Mouse (Mus musculus) heart, postnatal 25 days (tissue): ENCODE data around the gene Sectm1a. TPM values are rescaled to one million over a fixed set of nuclear protein-coding genes. Genes with fewer than 3 reads are reported as not detected.
"Not testable (repeated sequence)": the region's sequence is repeated elsewhere in the genome, so short reads cannot be mapped to it uniquely, and the experiment has no call there.

Experiments used
- DNase-seq: peaks from one replicate; pipeline ENCODE4 v3.0.0; 2022; ENCODE audit warnings: low spot score
- intact Hi-C: fragments of 180-260 bp; cut with DNase I; formaldehyde crosslinking; loops from one replicate; pipeline ENCODE4 v1.15.1; 2025
- total RNA-seq, 2 experiments: library from RNA; stranded (reverse); gene quantifications; 2 replicates each; pipeline ENCODE4 v1.2.3; 2021

Sectm1a gene
- total RNA-seq, result not detected

DNA sequence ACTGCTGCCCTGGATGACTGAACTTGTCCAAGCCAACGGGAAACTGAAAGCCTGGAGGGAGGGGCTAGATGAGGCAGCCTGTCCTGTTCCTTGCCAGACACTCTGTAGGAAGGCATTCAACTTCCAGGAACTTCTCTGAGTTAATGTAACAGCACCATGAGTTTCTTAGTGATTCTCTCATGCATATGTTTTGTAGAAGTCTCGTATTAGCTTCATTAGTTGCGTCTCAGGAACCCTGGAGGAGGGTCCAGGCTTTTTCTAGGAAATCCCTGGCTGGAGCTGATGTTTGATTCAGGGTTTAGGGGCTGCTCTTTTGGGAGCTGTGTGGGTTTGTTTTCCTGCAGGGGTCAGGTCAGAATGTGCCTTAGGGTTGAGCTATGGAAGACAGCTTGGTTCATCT lies at the start of gene Sectm1a:
TSS of gene Sectm1a (minus strand) at position 101 of the 400 bp plus-strand sequence.
- DNase-seq, result no peak
- intact Hi-C loops, result no loop called here

DNA sequence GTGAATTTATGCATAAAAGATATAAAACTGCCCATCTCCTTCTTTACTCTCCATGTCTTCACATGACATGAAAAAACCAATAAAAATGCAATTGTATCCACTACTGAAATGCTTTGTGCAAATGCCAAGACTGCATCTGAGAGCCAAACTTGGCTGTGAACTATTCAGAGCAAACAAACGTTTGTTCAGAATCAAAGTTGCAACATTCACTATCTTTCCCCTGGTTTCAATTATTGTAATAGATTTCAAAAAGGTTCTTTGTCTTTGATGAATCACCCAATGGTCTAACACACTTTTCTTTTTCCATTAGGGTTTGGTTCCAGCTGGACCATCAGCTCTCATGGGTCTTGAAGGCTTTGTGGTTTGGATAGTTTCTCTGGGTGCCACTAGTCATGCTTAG lies 48.6 kb upstream of the Sectm1a start:
- no peak for DNase-seq
- intact Hi-C loops, result no loop called here

DNA sequence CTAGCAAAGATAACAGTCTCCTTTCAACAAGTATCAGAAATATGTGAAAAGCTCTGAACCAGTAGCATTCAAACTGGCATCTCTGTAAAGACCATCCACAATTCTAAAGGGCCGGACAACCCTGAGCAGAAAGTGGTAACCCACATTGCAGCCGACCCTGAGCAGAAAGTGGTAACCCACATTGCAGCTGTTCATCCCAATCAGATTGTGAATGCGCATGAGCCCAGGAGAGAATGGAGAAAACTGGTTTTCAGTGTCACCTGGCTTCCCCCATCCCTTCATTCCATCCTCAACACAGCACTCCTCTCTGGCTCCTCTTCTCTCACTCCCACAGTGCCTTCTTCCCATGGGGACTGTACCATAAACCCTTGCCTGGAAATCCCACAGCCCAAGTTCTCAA lies 46.4 kb upstream of the Sectm1a start:
- intact Hi-C loops, result no loop called here
- no peak for DNase-seq

DNA sequence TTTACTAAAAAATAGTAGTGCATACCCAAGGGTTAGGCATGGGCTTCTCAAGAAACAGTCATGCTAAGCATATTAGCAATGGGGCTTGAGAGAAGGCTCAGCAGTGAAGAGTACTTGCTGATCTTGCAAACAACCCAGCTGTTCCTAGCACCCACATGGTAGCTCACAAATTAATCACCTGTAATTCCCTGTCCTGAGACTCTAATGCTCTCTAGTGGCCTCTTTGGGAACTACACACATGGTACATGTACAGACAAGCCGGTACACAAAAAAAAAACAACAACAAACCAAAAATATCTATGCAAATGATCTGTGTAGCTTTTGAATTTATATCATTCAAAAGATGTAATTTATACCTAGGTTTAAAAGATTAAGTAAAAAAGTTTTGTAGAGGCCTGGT lies 45.4 kb upstream of the Sectm1a start:
- intact Hi-C loops, result no loop called here
- no peak for DNase-seq

DNA sequence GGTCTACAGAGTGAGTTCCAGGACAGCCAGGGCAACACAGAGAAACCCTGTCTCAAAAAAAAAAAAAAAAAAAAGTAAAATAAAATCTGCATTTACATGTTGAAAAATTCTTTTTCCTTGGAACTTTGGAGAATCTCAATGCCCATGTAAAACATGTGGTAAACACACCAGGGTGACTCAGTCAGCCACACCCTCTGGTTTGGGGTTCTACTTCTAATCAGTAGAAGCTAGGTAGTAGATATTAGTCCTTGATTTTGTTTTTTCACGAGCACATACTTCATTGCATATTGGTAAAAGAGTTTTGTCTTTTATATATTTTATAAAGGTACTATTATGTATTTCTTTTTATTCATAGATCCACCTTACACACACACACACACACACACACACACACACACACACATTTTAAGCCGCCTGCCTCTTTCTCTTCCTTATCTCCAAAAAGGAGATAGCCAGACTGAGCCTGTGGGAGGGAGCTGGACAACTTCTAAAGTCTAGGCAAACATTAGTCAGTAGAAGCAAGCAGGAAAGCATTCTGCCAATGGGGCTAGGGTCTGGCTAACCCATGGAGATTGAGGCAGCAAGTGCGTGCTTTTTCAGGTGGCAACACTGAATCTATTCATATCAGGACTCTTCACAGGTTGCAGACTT lies 44.6 kb upstream of the Sectm1a start:
- DNase-seq, result no peak
- intact Hi-C loops, result no loop called here

DNA sequence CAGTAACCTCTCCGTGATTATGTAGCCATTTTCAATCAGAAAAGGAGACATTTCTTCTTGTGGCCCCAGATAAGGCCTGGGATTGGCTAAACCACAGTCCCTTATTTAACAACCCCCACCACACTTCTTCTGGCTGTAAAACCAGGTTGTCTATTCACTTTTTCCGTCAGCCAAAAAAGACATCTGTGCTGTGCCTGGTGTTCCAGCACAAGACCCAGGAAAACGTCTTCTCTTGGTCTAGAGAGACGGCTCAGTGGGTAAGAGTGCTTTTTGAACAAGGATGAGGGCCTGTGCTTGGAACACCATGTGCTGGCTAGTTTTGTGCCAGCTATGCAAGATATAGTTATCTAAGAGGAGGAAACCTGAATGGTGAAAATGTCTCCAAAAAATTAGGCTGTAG lies 42.4 kb upstream of the Sectm1a start:
- intact Hi-C loops, result loop anchor here (5.0 kb wide), 1 partner anchor 61 kb away; the partner anchor contains the start of gene Sectm1b
- no peak for DNase-seq

DNA sequence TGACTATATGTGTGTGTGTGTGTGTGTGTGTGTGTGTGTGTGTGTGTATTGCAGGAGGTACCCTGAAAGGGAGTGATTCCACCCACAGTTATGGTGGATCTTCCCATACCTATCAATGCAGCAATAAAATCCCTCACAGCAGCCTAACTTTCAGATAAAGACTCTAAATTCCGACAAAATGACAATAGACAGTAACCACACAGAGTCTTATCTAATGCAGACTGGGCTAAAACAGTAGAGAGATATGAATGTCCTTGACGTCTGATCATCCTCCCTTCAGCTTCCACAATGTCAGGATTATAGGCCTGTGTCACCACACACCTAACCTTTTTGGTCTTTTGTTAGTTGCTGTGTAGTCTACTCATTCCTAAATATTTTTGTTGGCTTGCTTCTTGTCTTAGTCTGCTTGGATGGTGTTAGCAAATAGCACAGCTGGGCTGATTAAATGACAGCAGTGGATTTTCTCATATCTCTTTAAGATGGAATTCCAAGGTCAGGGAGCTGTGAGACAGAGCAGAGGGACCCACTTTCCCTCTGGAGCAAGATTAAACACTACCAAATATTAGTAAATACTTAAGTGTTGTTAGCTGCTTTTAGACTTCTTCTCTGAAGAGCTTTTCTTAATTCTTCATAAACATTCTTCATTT lies 41.1 kb upstream of the Sectm1a start:
- intact Hi-C loops, result loop anchor here (5.0 kb wide), 1 partner anchor 60 kb away; the partner anchor contains the start of gene Sectm1b
- no peak for DNase-seq

DNA sequence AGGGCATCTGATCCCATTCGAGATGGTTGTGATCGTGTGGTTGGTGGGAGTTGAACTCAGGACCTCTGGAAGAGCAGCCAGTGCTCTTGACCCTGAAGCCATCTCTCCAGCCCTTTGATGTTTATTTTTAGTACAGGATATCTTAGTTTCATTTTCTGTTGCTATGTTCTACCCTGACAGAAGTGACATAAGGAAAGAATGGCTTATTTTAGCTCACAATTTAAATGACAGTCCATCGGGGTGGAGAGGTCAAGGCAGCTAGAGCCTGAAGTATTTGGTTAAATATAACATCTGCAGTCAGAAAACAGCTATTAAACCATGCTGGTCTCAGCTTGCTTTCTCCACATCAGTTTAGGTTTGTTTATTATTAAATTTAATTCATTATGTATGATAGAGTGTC lies 40.1 kb upstream of the Sectm1a start:
- DNase-seq, result no peak
- intact Hi-C loops, result loop anchor here (5.0 kb wide), 1 partner anchor 59 kb away; the partner anchor contains the start of gene Sectm1b

DNA sequence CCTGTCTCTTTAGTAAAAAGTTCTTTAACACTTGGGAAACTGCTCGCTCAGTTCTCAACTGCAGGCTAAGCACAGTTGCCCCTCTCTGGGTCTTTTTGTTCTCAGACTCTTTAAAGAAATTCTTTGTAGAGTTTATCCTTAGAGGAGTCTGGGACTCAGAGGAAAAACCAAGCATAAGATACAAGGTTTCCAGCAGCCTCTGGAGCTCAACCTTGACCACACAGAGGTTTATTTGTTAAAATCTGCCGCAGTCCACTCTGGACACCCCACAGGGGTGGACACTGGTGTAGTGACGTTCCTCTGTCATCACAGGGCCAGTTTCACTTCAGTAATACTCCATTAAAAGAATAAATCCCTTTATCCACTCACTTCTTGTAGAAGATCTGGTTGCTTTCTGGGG lies 37.6 kb upstream of the Sectm1a start, which contains the start of gene Tex19.2:
TSS of gene Tex19.2 (minus strand) at position 101 of the 400 bp plus-strand sequence.
- intact Hi-C loops, result no loop called here
- DNase-seq, result no peak

DNA sequence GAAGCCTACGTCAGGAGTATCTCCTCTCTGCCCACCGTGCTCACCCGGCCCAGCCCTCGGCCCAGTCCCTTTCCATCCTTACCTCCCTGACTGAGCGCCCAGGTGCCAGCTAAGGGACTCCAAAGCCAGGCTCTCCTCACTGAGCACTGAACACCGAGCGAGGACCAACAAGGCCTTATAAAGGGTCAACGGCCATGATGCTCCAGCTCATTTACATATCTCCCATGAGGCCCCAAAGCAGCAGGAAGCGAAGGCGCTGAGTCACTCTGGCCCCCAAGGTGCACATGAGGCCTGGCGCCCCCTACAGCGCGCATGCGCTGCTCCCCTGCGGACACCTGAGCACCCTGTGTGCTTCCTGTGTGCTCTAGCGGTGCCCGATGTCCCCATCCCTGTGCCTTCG lies 37.1 kb upstream of the Sectm1a start:
- no peak for DNase-seq
- intact Hi-C loops, result no loop called here

DNA sequence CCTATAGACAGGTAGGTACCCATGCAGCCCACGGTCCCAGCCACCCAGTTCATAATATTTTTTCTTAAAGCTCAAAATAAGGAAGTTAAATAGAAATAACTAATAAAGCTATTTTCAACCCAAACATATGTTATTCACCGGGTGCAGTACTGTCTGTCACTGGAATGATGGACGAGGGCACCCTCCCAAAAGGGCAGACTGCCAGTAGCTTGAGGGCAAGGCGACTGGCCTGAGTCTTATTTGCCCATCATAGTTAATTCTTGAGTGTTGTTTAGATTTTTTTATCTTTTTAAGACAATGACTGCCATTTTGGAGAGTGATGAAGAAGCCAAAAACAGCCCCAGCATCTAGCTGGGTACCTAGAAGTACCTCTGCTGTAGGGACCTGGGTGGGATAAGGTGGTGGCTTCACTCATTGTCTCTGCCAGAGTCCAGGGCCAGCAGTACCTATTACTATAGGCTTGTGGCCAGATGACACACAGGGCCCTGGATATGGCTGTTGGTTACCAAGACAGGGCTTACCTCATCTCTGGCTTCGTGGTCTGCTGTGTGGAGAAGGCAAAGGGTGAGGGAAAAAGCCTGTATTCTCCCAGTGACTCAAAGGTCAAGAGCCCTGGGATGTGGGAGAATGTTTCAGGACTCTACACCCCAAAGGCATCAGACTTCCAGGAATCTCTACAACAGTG lies 31.2 kb upstream of the Sectm1a start:
- no peak for DNase-seq
- intact Hi-C loops, result no loop called here

DNA sequence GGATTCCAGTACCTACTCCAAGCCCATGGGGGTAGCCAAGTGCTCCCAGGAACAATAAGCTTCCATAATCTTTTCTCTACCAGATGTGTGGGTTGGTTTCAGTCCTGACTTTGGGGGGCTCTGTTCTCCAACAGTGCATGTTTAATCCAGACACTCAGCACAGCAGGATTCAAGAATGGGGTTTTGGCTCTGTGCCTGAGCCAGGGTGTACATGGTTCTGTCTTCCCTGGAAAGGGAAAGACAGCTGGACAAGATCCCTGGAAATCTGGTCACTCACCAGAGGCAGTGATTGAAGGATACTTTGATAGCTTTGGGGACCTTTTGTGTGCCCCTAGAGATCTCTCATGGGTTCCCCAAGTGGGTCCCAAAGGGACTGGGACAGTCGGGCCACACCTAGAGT lies 30.6 kb upstream of the Sectm1a start:
- intact Hi-C loops, result no loop called here
- DNase-seq, result no peak

DNA sequence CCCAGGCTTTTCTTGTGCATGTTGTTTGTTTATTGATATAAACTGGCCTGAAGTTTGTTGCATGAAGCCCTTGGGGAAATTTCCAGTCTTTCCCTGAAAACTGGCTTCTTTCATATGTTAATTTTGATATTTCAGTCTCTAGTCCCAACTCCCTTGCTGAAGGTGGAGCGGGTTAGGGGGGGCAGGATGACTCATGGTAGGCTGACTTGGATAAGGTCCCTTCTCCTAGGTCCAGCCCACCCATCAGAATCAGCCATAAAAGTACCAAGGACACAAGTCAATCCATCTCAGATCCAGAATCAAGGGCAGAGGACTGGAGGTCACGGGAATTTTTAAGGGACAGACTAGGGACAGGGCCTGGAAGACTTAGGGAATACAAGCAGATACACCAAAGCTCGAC lies 30.0 kb upstream of the Sectm1a start:
- intact Hi-C loops, result no loop called here

DNA sequence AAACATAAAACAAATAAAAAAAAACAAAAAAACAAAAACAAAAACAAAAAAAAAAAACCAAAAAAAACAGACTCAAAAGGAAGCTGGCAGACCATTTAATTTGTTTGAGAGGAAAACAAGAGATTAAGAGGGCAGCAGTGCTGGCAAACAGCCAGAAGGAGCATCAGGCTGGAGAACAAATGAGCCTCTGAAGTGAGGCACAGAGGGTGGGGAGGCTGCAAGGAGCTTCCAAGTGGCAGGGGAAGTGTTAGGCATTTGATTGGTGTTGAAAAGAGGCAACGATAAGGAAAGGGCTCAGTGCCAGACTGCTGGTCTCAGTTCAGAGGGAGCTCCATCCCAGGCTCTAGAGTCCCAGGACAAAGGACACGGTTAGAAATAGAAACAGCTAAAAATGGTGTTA lies 29.0 kb upstream of the Sectm1a start:
- DNase-seq, result peak; percentile 47
- intact Hi-C loops, result no loop called here

More for the DNA sequence above, 30.0 kb upstream of the Sectm1a start:
- no peak for DNase-seq

DNA sequence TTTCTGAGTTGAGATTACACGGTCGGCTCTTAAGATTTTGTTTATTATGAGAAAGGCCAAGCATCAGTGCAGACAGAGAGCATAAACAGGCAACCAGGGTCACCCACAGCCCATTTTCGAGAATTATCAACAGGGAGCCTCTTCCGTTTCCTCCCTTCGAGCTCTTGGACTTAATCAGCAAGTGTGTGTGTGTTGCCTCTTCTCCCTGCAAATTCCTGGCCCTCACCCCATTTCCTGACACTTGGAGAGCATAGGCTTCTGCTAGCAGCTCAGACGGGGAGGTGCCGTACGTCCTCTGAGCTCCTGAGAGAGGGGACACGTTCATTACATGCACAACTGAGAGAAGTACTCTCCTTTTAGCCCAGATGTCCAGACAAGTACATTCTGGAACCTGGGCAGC lies 27.0 kb upstream of the Sectm1a start:
- no peak for DNase-seq
- intact Hi-C loops, result no loop called here

DNA sequence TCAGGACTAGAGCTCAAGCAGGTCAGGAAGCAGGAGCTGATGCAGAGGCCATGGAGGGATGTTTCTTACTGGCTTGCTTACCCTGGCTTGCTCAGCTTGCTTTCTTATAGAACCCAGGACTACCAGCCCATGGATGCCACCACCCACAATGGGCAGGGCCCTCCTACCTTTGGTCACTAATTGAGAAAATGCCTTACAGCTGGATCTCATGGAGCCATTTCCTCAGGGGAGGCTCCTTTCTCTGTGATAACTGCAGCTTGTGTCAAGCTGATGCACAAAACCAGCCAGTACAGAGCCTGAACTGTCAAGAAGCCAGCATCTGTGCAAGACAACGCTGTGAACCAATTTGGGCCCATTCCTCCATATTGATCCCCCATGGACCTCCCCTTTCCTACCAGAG lies 26.2 kb upstream of the Sectm1a start:
- intact Hi-C loops, DNase-seq: not testable (repeated sequence)

DNA sequence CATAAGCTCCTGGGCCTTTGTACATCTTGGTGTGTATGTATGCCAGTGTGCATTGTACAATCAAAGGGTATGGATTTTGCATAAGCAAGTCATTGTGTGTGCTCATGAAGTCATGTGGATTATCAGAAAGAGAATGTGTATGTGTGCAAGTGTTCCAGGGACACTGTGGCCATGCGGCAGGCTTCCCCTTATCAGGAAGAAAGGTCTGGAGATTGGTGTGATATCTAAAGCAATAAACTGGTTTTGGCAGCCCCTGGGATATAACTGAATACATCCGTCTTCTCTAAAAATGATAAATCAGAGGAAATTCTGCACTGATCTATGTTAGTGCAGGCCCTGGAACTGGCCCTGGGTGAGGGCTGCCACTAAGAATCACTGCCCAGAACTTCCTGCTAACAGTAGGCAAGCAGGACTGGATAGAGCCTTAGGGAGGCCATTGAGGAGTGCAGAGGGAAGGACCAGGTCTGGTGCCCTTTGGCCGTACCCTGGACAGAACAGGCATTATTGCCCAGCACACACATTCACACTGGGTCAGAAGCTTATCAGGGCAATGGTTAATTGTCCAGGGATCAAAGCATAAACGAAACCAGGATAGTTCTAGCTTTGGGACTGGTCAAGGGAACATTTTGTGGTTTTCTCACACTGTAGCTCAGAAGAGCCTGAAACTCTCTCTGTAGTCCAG lies 20.2 kb upstream of the Sectm1a start:
- intact Hi-C loops, result no loop called here
- no peak for DNase-seq

DNA sequence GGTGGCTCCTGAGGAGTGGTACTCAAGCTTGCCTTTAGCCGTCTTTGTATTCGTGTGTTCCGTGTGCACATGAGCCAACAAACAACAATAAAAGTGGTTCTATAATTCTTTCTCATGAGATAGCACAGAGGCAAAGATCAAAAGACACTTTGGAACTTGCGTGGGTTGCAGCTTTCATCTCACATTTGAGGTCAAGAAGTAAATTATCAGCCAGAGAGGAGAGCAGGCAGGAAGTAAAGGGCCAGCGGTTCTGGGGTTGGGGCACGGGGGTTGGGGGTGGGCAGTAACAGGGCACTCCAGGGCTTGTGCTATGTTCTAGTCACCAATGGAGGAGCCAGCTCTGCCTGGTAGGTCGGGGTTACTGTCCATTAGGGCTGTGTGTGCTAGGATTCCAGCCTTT lies 19.7 kb upstream of the Sectm1a start:
- intact Hi-C loops, result no loop called here
- DNase-seq, result no peak

DNA sequence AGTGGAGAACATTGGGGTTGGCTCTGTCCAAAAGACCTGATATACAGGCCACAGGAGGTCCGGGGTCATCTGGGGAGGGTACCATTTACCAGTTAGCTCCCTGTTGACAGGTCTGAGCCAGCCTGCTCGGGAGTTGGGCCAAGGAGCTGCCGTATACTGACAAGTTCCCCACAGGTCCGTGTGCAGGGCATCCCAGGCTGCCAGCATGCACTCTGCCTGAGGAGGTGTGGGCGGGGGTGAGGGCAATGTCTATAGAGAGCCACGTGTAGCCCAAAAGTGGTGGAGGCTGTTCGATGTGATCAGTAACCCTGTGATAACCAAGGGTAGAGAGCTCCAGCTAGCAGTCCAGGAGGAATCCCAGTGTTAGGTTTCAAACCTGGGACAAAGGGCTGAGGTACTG lies 18.7 kb upstream of the Sectm1a start:
- no peak for DNase-seq

More for the DNA sequence above, 18.7 kb upstream of the Sectm1a start:
- intact Hi-C loops, result no loop called here
